Mouse (Mus musculus) heart, embryonic 12.5 days (tissue): Measurements from ENCODE around the gene Zkscan4. TPM values are rescaled to one million over a fixed set of nuclear protein-coding genes. Genes with fewer than 3 reads are reported as not detected.
A peak's percentile ranks its signal among the peaks of the same experiment; 100 is the strongest.
"Not testable (repeated sequence)": the region's sequence is repeated elsewhere in the genome, so short reads cannot be mapped to it uniquely, and the experiment has no call there.

ENCODE experiments used
- ATAC-seq: fragments of 200-750 bp; cut with Nextera tagmentation; 2 replicates; pipeline ENCODE4 v1.8.0; 2017; ENCODE audit warnings: moderate TSS enrichment, moderate library complexity; ENCODE audit not compliant: insufficient number of reproducible peaks, low FRiP score
- H3K27ac ChIP-seq: fragments of 300-500 bp; sonication (generic); 2 replicates; pipeline ENCODE4 v1.5.1; 2016; ENCODE audit warnings: mild to moderate bottlenecking, moderate library complexity; ENCODE audit not compliant: poor library complexity, severe bottlenecking
- H3K27me3 ChIP-seq: fragments of 300-500 bp; sonication (generic); replicated peaks from 2 replicates; pipeline ENCODE4 v1.6.1; 2016; ENCODE audit warnings: mild to moderate bottlenecking, moderate library complexity
- H3K36me3 ChIP-seq: fragments of 300-500 bp; sonication (generic); 2 replicates; pipeline ENCODE4 v1.6.1; 2016; ENCODE audit warnings: mild to moderate bottlenecking, moderate library complexity
- H3K4me1 ChIP-seq: fragments of 300-500 bp; sonication (generic); replicated peaks from 2 replicates; pipeline ENCODE4 v1.6.1; 2016; ENCODE audit warnings: mild to moderate bottlenecking
- H3K4me2 ChIP-seq: fragments of 300-500 bp; sonication (generic); 2 replicates; pipeline ENCODE4 v1.6.1; 2016; ENCODE audit warnings: mild to moderate bottlenecking, moderate library complexity
- H3K4me3 ChIP-seq: fragments of 300-500 bp; sonication (generic); 2 replicates; pipeline ENCODE4 v1.5.1; 2016; ENCODE audit warnings: mild to moderate bottlenecking
- H3K9ac ChIP-seq: fragments of 300-500 bp; sonication (generic); 2 replicates; pipeline ENCODE4 v1.6.1; 2016; ENCODE audit warnings: mild to moderate bottlenecking, moderate library complexity
- H3K9me3 ChIP-seq: fragments of 300-500 bp; sonication (generic); replicated peaks from 2 replicates; pipeline ENCODE4 v1.6.1; 2016; ENCODE audit warnings: mild to moderate bottlenecking, moderate library complexity
- WGBS: fragments of 180-500 bp; shearing (Covaris S2); methylation state at CpG from one replicate; pipeline ENCODE4 v1.1.7; 2016; 5-methylcytosine and 5-hydroxymethylcytosine counted together
- polyA plus RNA-seq: library from polyadenylated mRNA; unstranded; fragments of >200 nt; fragmentation: Nextera tagmentation; extraction: Ambion mirVana; gene quantifications from 2 replicates; pipeline ENCODE4 v1.2.1, GENCODE M21; 2016

Gene Zkscan4
- polyA plus RNA-seq, 1 experiment from 2014 or later, result 2.1 TPM

DNA sequence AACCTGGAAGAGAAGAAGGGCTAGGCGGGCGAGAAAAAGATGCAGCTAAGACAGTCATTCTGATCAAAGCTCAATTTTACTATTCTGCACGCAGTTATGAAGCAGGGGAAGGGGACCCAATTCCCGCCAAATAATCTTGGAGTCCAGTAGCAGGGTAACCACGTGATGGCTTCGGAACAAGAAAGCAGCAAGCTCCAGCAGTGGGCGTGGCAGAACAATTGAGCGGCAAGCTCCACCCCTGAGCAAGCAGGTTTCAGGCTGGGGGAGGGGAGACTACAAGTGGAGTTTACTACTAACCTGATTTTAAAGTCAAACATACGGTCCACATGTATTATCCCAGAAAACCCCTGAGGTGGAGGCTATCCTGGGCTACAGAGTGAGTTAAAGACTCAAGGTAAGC lies 16.2 kb upstream of the Zkscan4 start:
- not testable (repeated sequence) for ATAC-seq, H3K4me3 ChIP-seq, H3K4me1 ChIP-seq, H3K9ac ChIP-seq, H3K4me2 ChIP-seq, H3K9me3 ChIP-seq, H3K27me3 ChIP-seq, H3K36me3 ChIP-seq, H3K27ac ChIP-seq
- WGBS, result 52% methylated on average over 9 of the region's 9 CpGs

DNA sequence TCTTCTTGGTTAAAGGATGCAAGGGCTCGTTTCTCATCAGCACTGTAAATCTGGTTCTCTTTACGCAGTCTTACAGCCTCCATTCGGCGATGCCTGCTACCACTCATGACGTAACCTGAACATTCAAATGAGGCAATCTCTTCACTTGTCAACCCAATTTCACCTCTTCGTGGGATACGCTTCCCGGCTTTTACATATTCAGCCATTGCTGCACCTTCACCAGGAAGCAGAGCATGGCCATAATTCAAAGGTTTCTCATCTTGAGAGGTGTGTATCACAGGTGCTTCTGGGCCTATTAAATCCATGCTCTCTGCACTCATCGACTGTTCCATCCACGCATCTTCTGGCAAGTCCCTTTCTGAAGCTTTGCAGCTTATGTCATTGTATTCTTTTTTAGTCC lies 11.4 kb upstream of the Zkscan4 start:
- Histone ChIP-seq H3K9me3 (no peaks in the 10 kb centered on the region), H3K27ac (no peak overlapping the region), H3K4me3 (no peak overlapping the region), H3K9ac (no peak overlapping the region), H3K4me1 (peaks cover 5% of the 10 kb centered on the region; the same call in 1 of the 2 replicates), H3K4me2 (no peak overlapping the region), H3K27me3 (no peaks in the 10 kb centered on the region), H3K36me3 (no peaks in the 10 kb centered on the region)
- WGBS, result 82% methylated on average over 10 of the region's 10 CpGs
- no peak for ATAC-seq

DNA sequence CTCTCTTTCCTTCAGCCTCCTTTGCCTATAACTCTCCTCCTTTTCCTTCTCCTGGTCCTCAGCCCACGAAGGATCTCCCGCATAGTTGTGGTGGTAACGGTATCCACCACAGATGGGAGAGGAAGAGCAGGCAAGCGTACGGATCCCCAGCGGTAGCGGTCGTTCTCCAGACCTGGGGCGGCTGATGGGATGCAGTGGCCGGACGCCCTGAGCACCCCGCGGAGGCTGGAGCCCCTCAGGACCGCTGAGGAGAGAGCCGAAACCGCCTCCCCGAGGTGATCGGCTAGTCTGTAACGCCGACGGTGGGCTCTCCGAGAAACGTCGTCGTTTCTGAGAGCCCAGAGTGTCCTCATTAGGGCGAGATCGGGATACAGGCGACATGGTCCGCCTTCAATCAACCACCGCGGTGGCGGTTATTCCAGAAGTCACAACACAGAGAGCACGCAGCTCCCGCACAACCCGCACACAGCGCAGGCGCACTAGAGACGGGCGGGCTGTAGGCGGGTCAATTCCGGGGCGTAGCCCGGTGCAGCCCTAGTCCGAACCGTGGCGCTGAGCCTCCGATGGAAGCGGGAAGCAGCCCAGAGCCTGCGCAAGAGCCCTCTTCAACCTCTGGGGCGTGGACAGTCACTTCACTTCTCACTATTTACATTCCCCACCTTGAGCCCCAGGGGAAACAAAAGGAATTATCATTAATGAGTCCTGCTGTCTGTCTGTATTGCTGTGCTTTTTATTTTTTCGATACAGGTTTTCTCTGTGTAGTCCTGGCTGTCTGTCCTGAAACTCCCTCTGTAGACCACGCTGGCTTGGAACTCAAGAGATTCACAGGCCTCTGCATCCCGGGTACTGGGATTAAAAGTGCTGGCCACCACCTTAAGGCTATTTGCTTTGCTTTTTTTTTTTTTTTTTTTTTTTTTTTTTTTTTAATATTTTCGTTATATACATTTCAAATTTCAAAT lies 10.4 kb upstream of the Zkscan4 start, which contains the start of gene Nkapl:
TSS of gene Nkapl (minus strand) at position 449 of the 959 bp plus-strand sequence.
- peak within 1 kb of the TSS; percentile 66 for H3K4me3 ChIP-seq
- H3K4me1 ChIP-seq, result peaks cover 9% of the 10 kb centered on the region; the same call in 1 of the 2 replicates
- peak; percentile 97 for ATAC-seq
- under 1% methylated on average over 54 of the region's 54 CpGs for WGBS
- peak within 1 kb of the TSS; percentile 77 for H3K9ac ChIP-seq
- no peaks in the 10 kb centered on the region for H3K36me3 ChIP-seq
- H3K9me3 ChIP-seq, result no peaks in the 10 kb centered on the region
- H3K27ac ChIP-seq, result peak within 1 kb of the TSS; percentile 32; the same call in 1 of the 2 replicates
- peak within 1 kb of the TSS; percentile 91 for H3K4me2 ChIP-seq
- no peaks in the 10 kb centered on the region for H3K27me3 ChIP-seq

DNA sequence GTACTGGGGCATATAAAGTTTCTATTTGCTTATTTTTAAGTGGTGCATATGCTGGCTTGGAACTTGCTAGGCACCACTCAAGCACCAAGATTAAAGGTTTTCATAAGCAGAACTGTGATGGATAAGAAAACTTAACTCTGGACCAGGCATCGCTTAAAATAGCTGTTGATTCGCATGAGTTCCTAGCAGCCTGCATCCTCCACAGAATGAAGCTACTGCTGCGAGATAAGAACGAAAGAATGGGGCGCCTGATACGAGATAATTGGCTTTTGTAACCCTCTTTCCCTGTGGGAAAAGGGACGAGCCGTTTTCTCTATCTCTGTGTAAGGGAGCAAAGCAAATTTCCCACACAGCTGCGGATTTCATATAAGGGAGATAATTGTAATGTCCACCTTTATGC lies 9.6 kb upstream of the Zkscan4 start:
- ATAC-seq, result no peak
- 6% methylated on average over 9 of the region's 9 CpGs for WGBS
- H3K4me3 ChIP-seq, result peak overlapping the region; percentile 66

DNA sequence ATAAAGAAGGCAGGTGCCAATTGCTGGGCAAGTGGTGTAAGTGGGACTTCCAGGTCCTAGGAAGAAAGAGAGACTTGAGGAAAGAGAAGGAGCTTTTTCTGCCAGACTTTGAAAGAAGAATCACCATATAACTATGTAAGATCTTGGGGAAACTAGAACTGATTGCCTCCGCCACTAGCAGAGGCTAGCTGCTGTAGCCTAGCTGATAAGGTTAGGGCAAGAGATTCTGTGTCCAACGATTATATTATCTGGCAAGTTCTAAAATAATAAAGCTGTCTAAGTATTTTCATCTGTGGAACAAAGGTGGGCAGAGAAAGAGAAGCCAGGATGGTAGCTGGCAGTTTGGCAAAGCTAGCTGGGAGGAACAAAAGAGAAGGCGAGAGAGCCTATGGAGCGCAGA lies 6.3 kb upstream of the Zkscan4 start:
- whole genome bisulfite sequencing, result 21% methylated on average over 4 of the region's 4 CpGs
- Histone ChIP-seq H3K4me3 (no peak overlapping the region), H3K4me1 (peaks cover 9% of the 10 kb centered on the region; the same call in 1 of the 2 replicates), H3K9me3 (no peaks in the 10 kb centered on the region), H3K36me3 (no peaks in the 10 kb centered on the region), H3K4me2 (no peak overlapping the region), H3K27ac (no peak overlapping the region), H3K9ac (no peak overlapping the region), H3K27me3 (no peaks in the 10 kb centered on the region)
- ATAC-seq, result no peak

More for the DNA sequence above, 9.6 kb upstream of the Zkscan4 start:
- H3K9me3 ChIP-seq, result no peaks in the 10 kb centered on the region
- peaks cover 9% of the 10 kb centered on the region; the same call in 1 of the 2 replicates for H3K4me1 ChIP-seq
- no peaks in the 10 kb centered on the region for H3K36me3 ChIP-seq
- H3K9ac ChIP-seq, result no peak overlapping the region
- no peaks in the 10 kb centered on the region for H3K27me3 ChIP-seq
- H3K4me2 ChIP-seq, result peak overlapping the region; percentile 91
- H3K27ac ChIP-seq, result no peak overlapping the region

DNA sequence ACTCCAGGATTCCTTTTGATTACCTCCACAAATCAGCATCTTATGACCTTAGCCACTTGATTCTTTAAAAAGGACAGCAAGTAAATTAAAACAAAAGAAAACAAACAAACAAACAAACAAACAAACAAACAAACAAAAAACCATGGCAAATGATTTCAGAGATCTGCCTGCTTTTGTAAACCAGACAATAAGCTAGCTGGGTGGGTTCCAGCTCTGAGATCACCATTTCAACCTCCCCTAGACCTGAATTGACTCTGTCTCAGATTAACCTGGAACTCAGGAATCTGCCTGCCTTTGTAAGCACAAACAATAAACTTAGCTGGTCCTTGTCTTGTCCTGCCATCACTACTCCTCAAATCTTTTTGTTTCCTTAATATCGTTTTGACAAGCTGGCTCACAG lies 8.2 kb downstream of the Zkscan4 start:
- ATAC-seq, result no peak
- H3K9me3 ChIP-seq, result peaks cover 3% of the 10 kb centered on the region
- H3K36me3 ChIP-seq, result peaks cover 16% of the 10 kb centered on the region
- 78% methylated on average over 1 of the region's 1 CpGs for WGBS
- no peak overlapping the region for H3K4me2 ChIP-seq
- H3K4me1 ChIP-seq, result no peaks in the 10 kb centered on the region
- H3K9ac ChIP-seq, result no peak overlapping the region
- no peak overlapping the region for H3K27ac ChIP-seq
- H3K4me3 ChIP-seq, result no peak overlapping the region
- no peaks in the 10 kb centered on the region for H3K27me3 ChIP-seq

DNA sequence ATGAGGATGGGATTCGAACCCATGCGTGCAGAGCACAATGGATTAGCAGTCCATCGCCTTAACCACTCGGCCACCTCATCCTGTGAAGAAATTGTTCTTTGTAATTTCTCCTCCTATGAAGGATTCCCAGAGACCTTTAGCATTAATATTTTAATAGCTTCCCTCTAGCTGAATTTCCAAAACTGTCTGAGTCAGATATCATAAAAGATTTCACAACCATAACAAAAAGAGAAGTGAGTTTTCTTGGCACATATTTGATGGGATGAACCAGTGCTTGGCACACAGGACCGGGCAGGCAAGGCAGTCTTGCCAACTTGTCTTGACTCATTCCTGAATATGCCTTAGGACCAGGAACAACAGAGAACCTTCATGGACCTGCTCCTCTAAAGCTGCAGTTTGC lies 14.1 kb downstream of the Zkscan4 start:
- Histone ChIP-seq H3K27me3 (no peaks in the 10 kb centered on the region), H3K27ac (no peak overlapping the region), H3K4me1 (no peaks in the 10 kb centered on the region), H3K4me3 (no peak overlapping the region), H3K9me3 (no peaks in the 10 kb centered on the region), H3K4me2 (no peak overlapping the region), H3K9ac (no peak overlapping the region), H3K36me3 (no peaks in the 10 kb centered on the region)
- ATAC-seq, result no peak
- WGBS, result 89% methylated on average over 5 of the region's 5 CpGs

DNA sequence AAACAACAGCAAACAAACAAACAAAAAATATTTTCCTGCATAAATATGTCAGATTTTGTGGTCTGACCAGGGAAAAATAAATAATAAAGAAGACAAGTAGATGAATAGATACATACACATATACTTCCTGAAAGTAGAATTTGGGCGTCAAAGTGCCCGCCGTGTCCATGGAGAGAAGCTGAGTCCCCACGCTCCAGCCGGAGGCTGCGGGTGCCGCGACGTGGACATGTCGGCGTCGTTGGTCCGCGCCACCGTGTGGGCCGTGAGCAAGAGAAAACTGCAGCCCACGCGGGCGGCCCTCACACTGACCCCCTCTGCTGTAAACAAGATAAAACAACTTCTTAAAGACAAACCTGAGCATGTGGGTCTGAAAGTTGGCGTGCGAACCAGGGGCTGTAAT lies 16.4 kb downstream of the Zkscan4 start, which contains the start of gene AK157302:
TSS of gene AK157302 (plus strand) at position 144 of the 400 bp plus-strand sequence.
- no peak for ATAC-seq
- Histone ChIP-seq H3K4me1 (no peaks in the 10 kb centered on the region), H3K4me2 (no peak within 1 kb of the TSS), H3K27ac (no peak within 1 kb of the TSS), H3K4me3 (no peak within 1 kb of the TSS), H3K36me3 (no peaks in the 10 kb centered on the region), H3K9me3 (no peaks in the 10 kb centered on the region), H3K27me3 (no peaks in the 10 kb centered on the region), H3K9ac (no peak within 1 kb of the TSS)
- WGBS, result 87% methylated on average over 21 of the region's 21 CpGs

DNA sequence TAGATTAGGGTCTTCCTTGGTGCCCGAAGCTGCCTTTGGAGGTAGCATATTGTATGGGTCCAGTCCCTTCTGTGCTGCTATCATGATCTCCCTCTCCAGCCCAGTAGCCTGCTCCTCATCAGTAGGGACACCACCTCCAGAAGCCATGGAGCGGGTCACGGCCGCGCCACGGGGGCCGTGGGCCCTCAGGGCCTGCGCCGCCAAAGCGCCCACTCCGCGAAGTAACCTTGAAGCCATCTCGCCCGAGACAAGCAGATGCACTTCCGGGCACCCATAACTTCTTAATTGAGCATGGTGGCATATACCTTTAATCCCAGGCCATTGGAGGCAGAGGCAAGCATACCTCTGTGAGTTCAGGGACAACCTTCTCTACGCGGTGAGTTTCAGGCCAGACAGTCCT lies 22.5 kb downstream of the Zkscan4 start, which contains the start of gene Gm11273:
TSS of gene Gm11273 (minus strand) at position 237 of the 400 bp plus-strand sequence.
- ATAC-seq, H3K27ac ChIP-seq, H3K9me3 ChIP-seq, H3K4me3 ChIP-seq, H3K27me3 ChIP-seq, H3K4me1 ChIP-seq, H3K9ac ChIP-seq, H3K4me2 ChIP-seq, H3K36me3 ChIP-seq: not testable (repeated sequence)
- WGBS, result 88% methylated on average over 17 of the region's 17 CpGs

DNA sequence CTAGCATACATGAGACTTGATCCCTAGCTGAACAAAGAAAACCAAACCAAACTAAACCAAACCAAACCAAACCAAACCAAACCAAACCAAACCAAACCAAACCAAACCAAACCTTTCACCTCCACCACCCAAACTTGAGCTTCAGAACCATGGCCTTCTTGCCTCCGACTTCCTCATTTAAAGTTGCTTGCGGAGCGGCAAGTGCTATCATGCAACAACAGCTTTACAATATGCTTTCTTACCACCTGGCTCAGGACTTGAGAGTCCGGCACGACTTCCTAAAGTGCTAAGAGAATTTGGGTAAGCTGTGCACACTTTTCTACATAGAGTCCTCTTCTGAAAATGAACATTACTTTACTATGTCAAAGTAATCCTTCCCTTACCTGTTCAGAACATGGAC lies 23.6 kb downstream of the Zkscan4 start:
- no peaks in the 10 kb centered on the region for H3K4me1 ChIP-seq
- no peaks in the 10 kb centered on the region for H3K27me3 ChIP-seq
- no peak overlapping the region for H3K4me3 ChIP-seq
- H3K27ac ChIP-seq, result no peak overlapping the region
- H3K36me3 ChIP-seq, result no peaks in the 10 kb centered on the region
- 76% methylated on average over 5 of the region's 5 CpGs for WGBS
- no peak for ATAC-seq
- no peak overlapping the region for H3K9ac ChIP-seq
- no peak overlapping the region for H3K4me2 ChIP-seq
- H3K9me3 ChIP-seq, result no peaks in the 10 kb centered on the region

DNA sequence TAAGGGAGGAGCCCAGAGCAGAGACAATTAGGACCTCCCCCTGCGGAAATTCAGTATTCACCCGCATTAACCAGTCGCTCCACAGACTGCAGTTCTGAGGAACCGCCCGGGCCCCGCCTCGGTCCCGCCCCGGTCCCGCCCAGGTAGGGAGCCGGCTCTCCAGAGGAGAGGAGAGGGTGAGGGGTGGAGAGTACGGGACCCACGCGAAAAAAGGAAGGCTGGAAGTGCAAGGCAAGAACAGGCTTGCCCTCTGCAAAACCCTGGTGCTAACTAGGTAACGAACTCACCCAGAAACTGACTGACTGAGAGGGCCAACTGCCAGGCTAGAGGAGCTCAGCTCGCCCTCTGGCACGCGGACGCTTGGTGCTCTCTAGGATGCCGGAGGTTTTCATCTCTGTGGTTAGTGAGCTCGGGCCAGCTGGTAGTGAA lies 27.5 kb downstream of the Zkscan4 start:
- under 1% methylated on average over 21 of the region's 21 CpGs for WGBS
- peak; percentile 99 for ATAC-seq
- Histone ChIP-seq H3K4me3 (peak overlapping the region; percentile 76), H3K9me3 (no peaks in the 10 kb centered on the region), H3K36me3 (no peaks in the 10 kb centered on the region), H3K9ac (peak overlapping the region; percentile 84), H3K27ac (peak overlapping the region; percentile 74), H3K27me3 (no peaks in the 10 kb centered on the region), H3K4me2 (peak overlapping the region; percentile 69), H3K4me1 (no peaks in the 10 kb centered on the region)
